Mouse (Mus musculus) forebrain, embryonic 11.5 days (tissue): Measurements from ENCODE around the gene A1cf. TPM values are rescaled to one million over a fixed set of nuclear protein-coding genes. Genes with fewer than 3 reads are reported as not detected.

Experiments used
- ATAC-seq: fragments of 200-750 bp; cut with Nextera tagmentation; replicated peaks from 2 replicates; pipeline ENCODE4 v1.8.0; 2017; ENCODE audit warnings: moderate TSS enrichment; ENCODE audit not compliant: low FRiP score
- DNase-seq: peaks from one replicate; pipeline ENCODE4 v3.0.0-alpha.2; 2017; ENCODE audit warnings: low spot score
- H3K27ac ChIP-seq: fragments of 300-500 bp; sonication (generic); 2 replicates; pipeline ENCODE4 v1.5.1; 2014; ENCODE audit warnings: low read depth, low read length
- H3K27me3 ChIP-seq: fragments of 300-500 bp; sonication (generic); 2 replicates; pipeline ENCODE4 v1.6.1; 2014; ENCODE audit warnings: mild to moderate bottlenecking, low read length, mixed read lengths; ENCODE audit not compliant: control insufficient read depth, insufficient read depth
- H3K36me3 ChIP-seq: fragments of 300-500 bp; sonication (generic); 2 replicates; pipeline ENCODE4 v1.6.1; 2014; ENCODE audit warnings: mild to moderate bottlenecking, low read length, moderate library complexity, mixed read lengths; ENCODE audit not compliant: control insufficient read depth, insufficient read depth
- H3K4me1 ChIP-seq: fragments of 300-500 bp; sonication (generic); replicated peaks from 2 replicates; pipeline ENCODE4 v1.6.1; 2014; ENCODE audit warnings: low read length, mixed read lengths; ENCODE audit not compliant: control insufficient read depth, insufficient read depth
- H3K4me2 ChIP-seq: fragments of 300-500 bp; sonication (generic); 2 replicates; pipeline ENCODE4 v1.6.1; 2014; ENCODE audit warnings: low read depth, mild to moderate bottlenecking, low read length, moderate library complexity, mixed read lengths; ENCODE audit not compliant: severe bottlenecking
- H3K4me3 ChIP-seq: fragments of 300-500 bp; sonication (generic); 2 replicates; pipeline ENCODE4 v1.5.1; 2014; ENCODE audit warnings: low read depth, low read length
- H3K9ac ChIP-seq: fragments of 300-500 bp; sonication (generic); 2 replicates; pipeline ENCODE4 v1.6.1; 2014; ENCODE audit warnings: low read length
- H3K9me3 ChIP-seq: fragments of 300-500 bp; sonication (generic); 2 replicates; pipeline ENCODE4 v1.6.1; 2016; ENCODE audit warnings: low read length, mixed read lengths; ENCODE audit not compliant: control insufficient read depth
- WGBS: fragments of 180-500 bp; shearing (Covaris S2); extraction: QIAGEN DNeasy Blood & Tissue Kit; methylation state at CpG from one replicate; pipeline ENCODE4 v1.1.7; 2014; 5-methylcytosine and 5-hydroxymethylcytosine counted together
- polyA plus RNA-seq: library from polyadenylated mRNA; unstranded; fragments of >200 nt; fragmentation: Nextera tagmentation; extraction: Ambion mirVana; gene quantifications from 2 replicates; pipeline ENCODE4 v1.2.1, GENCODE M21; 2014

A1cf gene
- not detected in 2 replicates for polyA plus RNA-seq

GRCm38 (mm10) chr19:31868521-31868920, at the start of gene A1cf:
Gene A1cf, plus strand, starts transcription at chr19:31868764.
- DNase-seq (no peak), ATAC-seq (no peak)
- Histone ChIP-seq H3K4me1 (no peaks in the 10 kb centered on the region), H3K36me3 (no peaks in the 10 kb centered on the region), H3K9me3 (no peaks in the 10 kb centered on the region), H3K4me2 (no peak within 1 kb of the TSS), H3K27ac (no peak within 1 kb of the TSS), H3K27me3 (no peaks in the 10 kb centered on the region), H3K4me3 (no peak within 1 kb of the TSS), H3K9ac (no peak within 1 kb of the TSS)
- WGBS: 92% methylated on average over 7 of the region's 7 CpGs

GRCm38 (mm10) chr19:31834250-31834649, 34.3 kb upstream of the A1cf start:
- Histone ChIP-seq H3K9me3 (no peaks in the 10 kb centered on the region), H3K9ac (no peak overlapping the region), H3K27me3 (no peaks in the 10 kb centered on the region), H3K4me2 (no peak overlapping the region), H3K4me3 (no peak overlapping the region), H3K36me3 (no peaks in the 10 kb centered on the region), H3K27ac (no peak overlapping the region), H3K4me1 (no peaks in the 10 kb centered on the region)
- WGBS: 93% methylated on average over 5 of the region's 5 CpGs
- ATAC-seq (no peak), DNase-seq (no peak)

GRCm38 (mm10) chr19:31861909-31862308, 6.7 kb upstream of the A1cf start:
- 68% methylated on average over 3 of the region's 3 CpGs for WGBS
- DNase-seq: no peak
- Histone ChIP-seq H3K4me3 (no peak overlapping the region), H3K4me2 (no peak overlapping the region), H3K4me1 (no peaks in the 10 kb centered on the region), H3K27ac (no peak overlapping the region), H3K36me3 (no peaks in the 10 kb centered on the region), H3K9ac (no peak overlapping the region), H3K27me3 (no peaks in the 10 kb centered on the region), H3K9me3 (no peaks in the 10 kb centered on the region)
- no peak for ATAC-seq

GRCm38 (mm10) chr19:31862512-31863249, 5.9 kb upstream of the A1cf start:
- Histone ChIP-seq H3K4me2 (no peak overlapping the region), H3K9me3 (no peaks in the 10 kb centered on the region), H3K27me3 (no peaks in the 10 kb centered on the region), H3K9ac (no peak overlapping the region), H3K4me1 (no peaks in the 10 kb centered on the region), H3K36me3 (no peaks in the 10 kb centered on the region), H3K4me3 (no peak overlapping the region), H3K27ac (no peak overlapping the region)
- WGBS: 64% methylated on average over 6 of the region's 6 CpGs
- DNase-seq (no peak), ATAC-seq (peak; percentile 63)

GRCm38 (mm10) chr19:31865451-31865850, 3.1 kb upstream of the A1cf start:
- no peak for DNase-seq
- Histone ChIP-seq H3K9ac (no peak overlapping the region), H3K27ac (no peak overlapping the region), H3K9me3 (no peaks in the 10 kb centered on the region), H3K4me3 (no peak overlapping the region), H3K36me3 (no peaks in the 10 kb centered on the region), H3K4me2 (no peak overlapping the region), H3K27me3 (no peaks in the 10 kb centered on the region), H3K4me1 (no peaks in the 10 kb centered on the region)
- WGBS: 94% methylated on average over 4 of the region's 4 CpGs
- ATAC-seq: no peak

- no peak overlapping the region for H3K4me2 ChIP-seq
- H3K27ac ChIP-seq: no peak overlapping the region
- DNase-seq (no peak), ATAC-seq (no peak)
- no peak overlapping the region for H3K4me3 ChIP-seq
- no peaks in the 10 kb centered on the region for H3K4me1 ChIP-seq
- WGBS: 89% methylated on average over 4 of the region's 4 CpGs
- no peaks in the 10 kb centered on the region for H3K27me3 ChIP-seq
- H3K9me3 ChIP-seq: no peaks in the 10 kb centered on the region
- no peak overlapping the region for H3K9ac ChIP-seq
- no peaks in the 10 kb centered on the region for H3K36me3 ChIP-seq
Observed at GRCm38 (mm10) chr19:31868076-31868475, 488 bp upstream of the A1cf start.

DNA sequence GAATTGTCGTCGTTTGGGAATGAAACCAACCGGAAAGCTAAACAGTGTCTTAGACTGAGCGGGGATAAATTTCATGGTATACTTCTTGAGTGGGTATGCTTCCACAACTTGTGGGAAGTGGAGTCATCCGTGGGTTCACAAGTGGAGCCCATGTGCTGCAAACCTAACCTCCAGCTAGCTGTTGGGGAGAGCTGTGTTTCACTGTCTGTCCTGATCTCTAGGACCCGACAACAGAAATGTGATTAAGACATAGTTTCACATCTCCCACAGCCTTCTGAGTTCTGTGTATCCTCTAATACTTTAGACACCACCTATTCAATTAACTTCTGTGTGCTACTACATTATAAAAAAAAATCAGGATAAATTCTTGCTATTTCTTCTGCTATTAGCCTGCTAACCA, 407 bp downstream of the A1cf start:
- no peaks in the 10 kb centered on the region for H3K36me3 ChIP-seq
- no peak for ATAC-seq

DNA sequence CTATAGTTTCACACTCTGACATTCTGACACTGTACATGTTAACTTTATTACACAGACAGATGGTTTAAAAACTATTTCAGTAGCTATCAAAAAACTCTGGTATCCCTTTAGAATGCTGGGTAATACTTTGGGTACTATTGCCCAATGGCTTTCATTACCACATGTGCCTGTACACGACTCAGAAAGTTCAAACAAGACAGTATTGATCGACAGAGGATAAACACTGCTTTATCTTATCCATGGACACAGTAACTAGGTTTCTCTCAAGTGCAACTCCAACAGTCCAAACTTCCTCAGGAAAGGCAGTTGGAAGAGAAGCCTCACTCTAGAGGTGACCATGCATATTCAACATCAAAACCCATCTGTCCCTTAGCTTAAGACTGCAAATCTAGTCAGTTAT, 2.8 kb downstream of the A1cf start:
- Histone ChIP-seq H3K9ac (no peak overlapping the region), H3K4me2 (no peak overlapping the region), H3K9me3 (no peaks in the 10 kb centered on the region), H3K4me1 (no peaks in the 10 kb centered on the region), H3K27me3 (no peaks in the 10 kb centered on the region), H3K4me3 (no peak overlapping the region), H3K27ac (no peak overlapping the region), H3K36me3 (no peaks in the 10 kb centered on the region)
- WGBS: 85% methylated on average over 2 of the region's 2 CpGs
- DNase-seq: no peak
- ATAC-seq: no peak

More for the DNA sequence above, 407 bp downstream of the A1cf start:
- H3K4me1 ChIP-seq: no peaks in the 10 kb centered on the region
- 87% methylated on average over 6 of the region's 6 CpGs for WGBS
- H3K27ac ChIP-seq: no peak overlapping the region
- no peak for DNase-seq
- H3K4me2 ChIP-seq: no peak overlapping the region
- no peak overlapping the region for H3K4me3 ChIP-seq
- H3K27me3 ChIP-seq: no peaks in the 10 kb centered on the region
- no peak overlapping the region for H3K9ac ChIP-seq
- H3K9me3 ChIP-seq: no peaks in the 10 kb centered on the region

- no peak overlapping the region for H3K9ac ChIP-seq
- no peaks in the 10 kb centered on the region for H3K36me3 ChIP-seq
- H3K27ac ChIP-seq: no peak overlapping the region
- no peaks in the 10 kb centered on the region for H3K9me3 ChIP-seq
- no peak overlapping the region for H3K4me3 ChIP-seq
- no peak overlapping the region for H3K4me2 ChIP-seq
- ATAC-seq (no peak), DNase-seq (no peak)
- WGBS: 85% methylated on average over 4 of the region's 4 CpGs
- H3K27me3 ChIP-seq: no peaks in the 10 kb centered on the region
- no peaks in the 10 kb centered on the region for H3K4me1 ChIP-seq
Observed at GRCm38 (mm10) chr19:31877968-31878367, 9.4 kb downstream of the A1cf start.
